8 mouse cellular contexts compared by ENCODE assay signal in genomic region chr16:32434066-32434465, GRCm38 (mm10). TPM values are rescaled to one million over a fixed set of nuclear protein-coding genes. Genes with fewer than 3 reads are reported as not detected.
DNase-seq lines count a peak whose midpoint lies in the region; ATAC-seq lines count a peak whose summit lies in the region.

No protein-coding gene starts in this region.

- H3K4me3 ChIP-seq in erythroblast, embryonic 14.5 days (replicated peaks), result peak overlapping the region; percentile 74
- H3K4me3 ChIP-seq in liver, embryonic 16.5 days (ENCODE audit: low read depth, low read length), result no peak overlapping the region

- peaks cover 61% of the 10 kb centered on the region for H3K4me1 ChIP-seq in erythroblast, embryonic 14.5 days (ENCODE audit: control insufficient read depth)
- H3K4me1 ChIP-seq in liver, embryonic 16.5 days (ENCODE audit: control insufficient read depth, low read depth, low read length), result peaks cover 39% of the 10 kb centered on the region

- H3K9ac ChIP-seq in liver, embryonic 16.5 days (ENCODE audit: low read depth, low read length), result peak overlapping the region; percentile 17; the same call in 1 of the 2 replicates

- peak overlapping the region; percentile 38 for H3K4me2 ChIP-seq in liver, embryonic 16.5 days (ENCODE audit: low read depth, low read length)

- no peak for ATAC-seq in erythroblast, adult 5-6 weeks (replicated peaks; ENCODE audit: low FRiP score, poor library complexity, severe bottlenecking)
- ATAC-seq in liver, embryonic 16.5 days (ENCODE audit: low read depth), result no peak

- peaks cover 69% of the 10 kb centered on the region for H3K36me3 ChIP-seq in erythroblast, embryonic 14.5 days (ENCODE audit: control insufficient read depth)
- no peaks in the 10 kb centered on the region for H3K36me3 ChIP-seq in liver, embryonic 16.5 days (ENCODE audit: control insufficient read depth, insufficient read depth)

- no peaks in the 10 kb centered on the region for H3K9me3 ChIP-seq in erythroblast, embryonic 14.5 days (ENCODE audit: control insufficient read depth, low read length)
- H3K9me3 ChIP-seq in liver, embryonic 16.5 days (replicated peaks; ENCODE audit: control insufficient read depth, low read length), result no peaks in the 10 kb centered on the region

- WGBS in liver, embryonic 16.5 days (ENCODE audit: insufficient replicate concordance), result 9% methylated on average over 6 of the region's 6 CpGs

- H3K27ac ChIP-seq in liver, embryonic 16.5 days (ENCODE audit: low read length), result no peak overlapping the region

- peak; percentile 41 for DNase-seq in gastrocnemius, postnatal 25 days
- peak; percentile 36 to 67 for DNase-seq in spleen, postnatal 4 days (ENCODE audit: low spot score in 2 of 2)
- no peak for DNase-seq in testis, postnatal 10 days (ENCODE audit: low spot score)
- no peak for DNase-seq in cerebellum, adult 11 months
- DNase-seq in urinary bladder, postnatal 14 days (ENCODE audit: low spot score), result no peak

- no peaks in the 10 kb centered on the region for H3K27me3 ChIP-seq in erythroblast, embryonic 14.5 days (ENCODE audit: control insufficient read depth)
- no peaks in the 10 kb centered on the region for H3K27me3 ChIP-seq in liver, embryonic 16.5 days (ENCODE audit: control insufficient read depth, insufficient read depth, low read depth, low read length)

RNA-seq across cellular contexts. Expression of gene Pcyt1a, which starts 3.3 kb away (rescaled TPM):
- 3.9 and 6.2 TPM in 2 replicates for polyA plus RNA-seq in erythroblast, embryonic 14.5 days (2012)
- total RNA-seq in erythroblast, adult 5-6 weeks (2015; ENCODE audit: low replicate concordance), result 73.6 and 103 TPM in 2 replicates
- total RNA-seq in erythroblast, adult 5-6 weeks (2017; ENCODE audit: low replicate concordance), result 164 and 198 TPM in 2 replicates
- 100 to 1,000 TPM in 1 of 2 experiments, 10 to 100 TPM in 1; 95.5 to 104 TPM for total RNA-seq in gastrocnemius, postnatal 25 days (2021)
- polyA plus RNA-seq in liver, embryonic 16.5 days (2015; fragmentation: Nextera tagmentation; extraction: Ambion mirVana), result 38.1 and 42.1 TPM in 2 replicates

RNA-seq across cellular contexts. Expression of gene Tctex1d2, which starts 14.6 kb away (rescaled TPM):
- polyA plus RNA-seq in erythroblast, embryonic 14.5 days (2012), result 0.05 TPM in 1 of 2 replicates, not detected in the other
- 0.96 and 15.7 TPM in 2 replicates for total RNA-seq in erythroblast, adult 5-6 weeks (2015; ENCODE audit: low replicate concordance)
- total RNA-seq in erythroblast, adult 5-6 weeks (2017; ENCODE audit: low replicate concordance), result 3.7 and 8.1 TPM in 2 replicates
- total RNA-seq in gastrocnemius, postnatal 25 days (2021), result 1 to 10 TPM; 4.1 to 4.3 TPM
- 4.8 and 5.0 TPM in 2 replicates for polyA plus RNA-seq in liver, embryonic 16.5 days (2015; fragmentation: Nextera tagmentation; extraction: Ambion mirVana)

RNA-seq across cellular contexts. Expression of gene Tm4sf19, which starts 33.8 kb away (rescaled TPM):
- not detected in 2 replicates for polyA plus RNA-seq in erythroblast, embryonic 14.5 days (2012)
- not detected in 2 replicates for total RNA-seq in erythroblast, adult 5-6 weeks (2015; ENCODE audit: low replicate concordance)
- total RNA-seq in erythroblast, adult 5-6 weeks (2017; ENCODE audit: low replicate concordance), result 0.70 TPM in 1 of 2 replicates, not detected in the other
- not detected for total RNA-seq in gastrocnemius, postnatal 25 days (2021)
- not detected in 2 replicates for polyA plus RNA-seq in liver, embryonic 16.5 days (2015; fragmentation: Nextera tagmentation; extraction: Ambion mirVana)

RNA-seq across cellular contexts. Expression of gene Slc51a, which starts 53.6 kb away (rescaled TPM):
- polyA plus RNA-seq in erythroblast, embryonic 14.5 days (2012), result not detected in 2 replicates
- not detected in 2 replicates for total RNA-seq in erythroblast, adult 5-6 weeks (2015; ENCODE audit: low replicate concordance)
- not detected in 2 replicates for total RNA-seq in erythroblast, adult 5-6 weeks (2017; ENCODE audit: low replicate concordance)
- total RNA-seq in gastrocnemius, postnatal 25 days (2021), result not detected
- polyA plus RNA-seq in liver, embryonic 16.5 days (2015; fragmentation: Nextera tagmentation; extraction: Ambion mirVana), result 0.25 and 1.3 TPM in 2 replicates

Comparison
In these comparisons a context has a peak if more than half of its experiments do, and no peak if none do; other contexts are left out.
1. DNase-seq: peak in gastrocnemius, postnatal 25 days (single experiment) and spleen, postnatal 4 days (2 of 2); none in testis, postnatal 10 days (single experiment), cerebellum, adult 11 months (single experiment) and urinary bladder, postnatal 14 days (single experiment).